Mouse (Mus musculus) CH12.LX (cell line): Measurements from ENCODE around the gene Trappc5. TPM values are rescaled to one million over a fixed set of nuclear protein-coding genes. Genes with fewer than 3 reads are reported as not detected.

Source experiments
- DNase-seq: peaks from one replicate; pipeline ENCODE4 v3.0.0-alpha.2; 2013; ENCODE audit errors: extremely low read depth
- H3K27ac ChIP-seq: 2 replicates; pipeline ENCODE4 v1.5.1; 2012; ENCODE audit warnings: low read depth, mild to moderate bottlenecking, control low read depth, moderate library complexity; ENCODE audit not compliant: insufficient read depth
- H3K27me3 ChIP-seq: replicated peaks from 2 replicates; pipeline ENCODE3; 2012; ENCODE audit warnings: inconsistent platforms
- H3K36me3 ChIP-seq, 2 experiments: replicated peaks in 1 of 2; 2 replicates each; pipeline versions ENCODE3 to v1.6.1; 2012; ENCODE audit warnings: inconsistent platforms in 1 of 2, low read length in 1 of 2, mild to moderate bottlenecking in 1 of 2, mixed read lengths in 1 of 2, moderate library complexity in 1 of 2; ENCODE audit not compliant: control insufficient read depth in 1 of 2, insufficient read depth in 1 of 2
- H3K4me1 ChIP-seq, 2 experiments: 2 replicates each; pipeline ENCODE4 v1.6.1; 2012; ENCODE audit warnings: inconsistent platforms in 1 of 2, moderate library complexity in 1 of 2; ENCODE audit not compliant: insufficient read depth in 2 of 2, control insufficient read depth in 1 of 2
- H3K4me2 ChIP-seq: 2 replicates; pipeline ENCODE4 v1.6.1; 2012; ENCODE audit warnings: low read depth, mild to moderate bottlenecking, control low read depth; ENCODE audit not compliant: poor library complexity, insufficient read depth, severe bottlenecking
- H3K4me3 ChIP-seq, 3 experiments: fragments of 150-350 bp in 1 of 3; sonication (generic) in 1 of 3; replicated peaks in 1 of 3; 2 replicates each; pipeline versions ENCODE3 to v1.5.1; 2011 to 2012; ENCODE audit warnings: low read depth in 2 of 3, low read length in 2 of 3, mild to moderate bottlenecking in 2 of 3, moderate library complexity in 2 of 3, control low read depth in 1 of 3, improper control_type of control experiment in 1 of 3, inconsistent platforms in 1 of 3, mixed read lengths in 1 of 3; ENCODE audit not compliant: poor library complexity in 1 of 3
- H3K79me2 ChIP-seq: replicated peaks from 2 replicates; pipeline ENCODE4 v1.6.1; 2012; ENCODE audit warnings: mild to moderate bottlenecking, moderate library complexity; ENCODE audit not compliant: control insufficient read depth, poor library complexity, insufficient read depth, severe bottlenecking; ENCODE audit errors: extremely low read depth
- H3K9ac ChIP-seq: 2 replicates; pipeline ENCODE4 v1.6.1; 2012; ENCODE audit warnings: low read depth, mild to moderate bottlenecking, control low read depth, moderate library complexity; ENCODE audit not compliant: insufficient read depth
- H3K9me3 ChIP-seq: replicated peaks from 2 replicates; pipeline ENCODE3; 2012; ENCODE audit warnings: low read length, inconsistent platforms, mixed read lengths
- CHD2 ChIP-seq: IDR thresholded peaks from 2 replicates; pipeline ENCODE4 v1.6.1; 2011; ENCODE audit warnings: low read length, improper control_type of control experiment
- CTCF ChIP-seq, 2 experiments: IDR thresholded peaks in 1 of 2; conservative IDR thresholded peaks in 1 of 2; 2 replicates each; pipeline ENCODE4 v1.5.1; 2011 to 2012; ENCODE audit warnings: low read depth in 2 of 2, low read length in 2 of 2, improper control_type of control experiment in 1 of 2, inconsistent platforms in 1 of 2, mild to moderate bottlenecking in 1 of 2, moderate library complexity in 1 of 2
- ELF1 ChIP-seq: IDR thresholded peaks from 2 replicates; pipeline ENCODE4 v1.6.1; 2014; ENCODE audit warnings: low read depth, mild to moderate bottlenecking, inconsistent platforms, low read length, improper control_type of control experiment
- EP300 ChIP-seq: IDR thresholded peaks from 2 replicates; pipeline ENCODE4 v1.6.1; 2011; ENCODE audit warnings: low read length, improper control_type of control experiment
- HCFC1 ChIP-seq: IDR thresholded peaks from 2 replicates; pipeline ENCODE4 v1.6.1; 2012; ENCODE audit warnings: low read depth, mild to moderate bottlenecking, inconsistent platforms, low read length, improper control_type of control experiment
- JUN ChIP-seq: IDR thresholded peaks from 2 replicates; pipeline ENCODE4 v1.6.1; 2011; ENCODE audit warnings: low read depth, mild to moderate bottlenecking, low read length, improper control_type of control experiment, moderate library complexity; ENCODE audit not compliant: insufficient read depth
- MAFK ChIP-seq: IDR thresholded peaks from 2 replicates; pipeline ENCODE4 v1.6.1; 2011; ENCODE audit warnings: low read length, improper control_type of control experiment; ENCODE audit not compliant: insufficient replicate concordance
- MAZ ChIP-seq: IDR thresholded peaks from 2 replicates; pipeline ENCODE4 v1.6.1; 2012; ENCODE audit warnings: low read depth, mild to moderate bottlenecking, inconsistent platforms, low read length, improper control_type of control experiment, moderate library complexity
- NRF1 ChIP-seq: IDR thresholded peaks from 2 replicates; pipeline ENCODE4 v1.6.1; 2014; ENCODE audit warnings: low read depth, mild to moderate bottlenecking, inconsistent platforms, low read length, improper control_type of control experiment, moderate library complexity
- PAX5 ChIP-seq: IDR thresholded peaks from 2 replicates; pipeline ENCODE4 v1.6.1; 2012; ENCODE audit warnings: low read length, inconsistent platforms, mixed read lengths
- RAD21 ChIP-seq: IDR thresholded peaks from 2 replicates; pipeline ENCODE4 v1.6.1; 2011; ENCODE audit warnings: low read depth, mild to moderate bottlenecking, low read length, improper control_type of control experiment, moderate library complexity
- SMC3 ChIP-seq: IDR thresholded peaks from 2 replicates; pipeline ENCODE4 v1.6.1; 2011; ENCODE audit warnings: low read depth, low read length, improper control_type of control experiment
- USF2 ChIP-seq: conservative IDR thresholded peaks from 2 replicates; pipeline ENCODE4 v1.6.1; 2011; ENCODE audit warnings: low read depth, low read length, improper control_type of control experiment
- ZC3H11A ChIP-seq: IDR thresholded peaks from 2 replicates; pipeline ENCODE4 v1.6.1; 2012; ENCODE audit warnings: low read depth, mild to moderate bottlenecking, inconsistent platforms, low read length, improper control_type of control experiment
- ZKSCAN1 ChIP-seq: IDR thresholded peaks from 2 replicates; pipeline ENCODE4 v1.6.1; 2012; ENCODE audit warnings: low read depth, inconsistent platforms, low read length, improper control_type of control experiment, borderline replicate concordance
- dilution Hi-C: fragments of 300-500 bp; cut with MboI; formaldehyde crosslinking; loops from 2 replicates; pipeline ENCODE4 v1.14.3; 2020; ENCODE audit warnings: low sequenced_read_pairs; ENCODE audit not compliant: extremely low pct_unique_long_range_greater_than_20kb, extremely low pct_ligation_motif_present
- in situ Hi-C: fragments of 300-500 bp; cut with MboI; formaldehyde crosslinking; loops from 3 replicates; pipeline ENCODE4 v1.14.3; 2019; ENCODE audit warnings: low sequenced_read_pairs, low pct_ligation_motif_present, low pct_unique_long_range_greater_than_20kb, mixed read lengths
- polyA plus RNA-seq: library from polyadenylated mRNA; unstranded; fragments of >175 nt; gene quantifications from 2 replicates; pipeline ENCODE4 v1.2.1, GENCODE M21; 2012; ENCODE audit warnings: low read depth; ENCODE audit not compliant: insufficient read length
- total RNA-seq, 2 experiments: library from RNA; depleted of rRNA; stranded (reverse); fragments of 300-350 nt in 1 of 2; fragments of >200 nt in 1 of 2; gene quantifications; 2 replicates each; pipeline ENCODE4 v1.2.3; 2012 to 2014

The Trappc5 gene
- total and polyA plus RNA-seq, 3 experiments, result 21.5 to 27.4 (median 22.4) TPM

- Histone ChIP-seq H3K4me2 (peak overlapping the region; percentile 39), H3K4me1 (peaks cover 7 to 34% of the 10 kb centered on the region in 2 experiments), H3K4me3 (peak overlapping the region; percentile 91 to 98 (median 97)), H3K9me3 (no peaks in the 10 kb centered on the region), H3K27me3 (peaks cover 2% of the 10 kb centered on the region), H3K9ac (peak overlapping the region; percentile 85), H3K27ac (peak overlapping the region; percentile 47; the same call in 1 of the 2 replicates), H3K36me3 (peaks cover 34 to 43% of the 10 kb centered on the region in 2 experiments), H3K79me2 (peaks cover 16% of the 10 kb centered on the region)
- DNase-seq, result peak; percentile 56
- in situ Hi-C loops, result no loop called here
- dilution Hi-C loops, result no loop called here
- TF ChIP-seq JUN (no peak), ELF1 (peak; percentile 71), USF2 (no peak), ZC3H11A (no peak), HCFC1 (peak; percentile 27; the same call in 1 of the 2 replicates), CHD2 (peak; percentile 80; the same call in 1 of the 2 replicates)
- TF ChIP-seq, all 38 proteins: peak for 3
Observed at GRCm38 (mm10) chr8:3631478-3631875, 44.6 kb upstream of the Trappc5 start.

GRCm38 (mm10) chr8:3645804-3646203 is 30.3 kb upstream of the Trappc5 start:
- dilution Hi-C loops (no loop called here), in situ Hi-C loops (no loop called here)
- Histone ChIP-seq H3K9me3 (no peaks in the 10 kb centered on the region), H3K27ac (no peak overlapping the region), H3K4me3 (no peak overlapping the region), H3K36me3 (peaks cover 17 to 25% of the 10 kb centered on the region in 2 experiments), H3K27me3 (no peaks in the 10 kb centered on the region), H3K9ac (no peak overlapping the region), H3K79me2 (no peaks in the 10 kb centered on the region), H3K4me1 (peaks cover 0 to 13% of the 10 kb centered on the region in 2 experiments; a peak in 2 of 4 replicates), H3K4me2 (no peak overlapping the region)
- DNase-seq, result peak; percentile 75
- TF ChIP-seq HCFC1 (no peak), EP300 (no peak), PAX5 (no peak), MAFK (no peak), MAZ (no peak), CTCF (conservative IDR thresholded peaks at IDR 0.05 in 1 of 2, IDR thresholded peaks at IDR 0.05 in 1 of 2; ENCODE audit: low read depth in 2 of 2, low read length in 2 of 2) (peak in 1 of 2 experiments; percentile 68; a peak in 2 of 4 replicates), NRF1 (no peak), ZKSCAN1 (no peak), SMC3 (peak; percentile 49), RAD21 (peak; percentile 67)
